Mouse (Mus musculus): ENCODE data around the gene Ctnnbip1. TPM values are rescaled to one million over a fixed set of nuclear protein-coding genes. Genes with fewer than 3 reads are reported as not detected.
A peak's percentile ranks its signal among the peaks of the same experiment; 100 is the strongest.

Ctnnbip1 gene
- polyA plus RNA-seq, 2 experiments from 2014 or later, result 0.35 to 0.39 TPM

- ATAC-seq, result peak; percentile 36
Observed at GRCm38 (mm10) chr4:149562905-149563347, 44.9 kb downstream of the Ctnnbip1 start.

GRCm38 (mm10) chr4:149563941-149564361 lies 45.9 kb downstream of the Ctnnbip1 start:
- no peak for ATAC-seq

GRCm38 (mm10) chr4:149564452-149565407 lies 46.7 kb downstream of the Ctnnbip1 start:
- no peak for ATAC-seq

GRCm38 (mm10) chr4:149567432-149568026 lies 49.5 kb downstream of the Ctnnbip1 start:
- ATAC-seq, result no peak

GRCm38 (mm10) chr4:149568622-149569021 lies 50.6 kb downstream of the Ctnnbip1 start:
- ATAC-seq, result no peak

GRCm38 (mm10) chr4:149569781-149570497 lies 51.9 kb downstream of the Ctnnbip1 start:
- no peak for ATAC-seq

- no peak for ATAC-seq
Observed at GRCm38 (mm10) chr4:149570498-149570863, 52.4 kb downstream of the Ctnnbip1 start.

GRCm38 (mm10) chr4:149571209-149571608 lies 53.2 kb downstream of the Ctnnbip1 start:
- no peak for ATAC-seq

GRCm38 (mm10) chr4:149571651-149572149 lies 53.7 kb downstream of the Ctnnbip1 start:
- no peak for ATAC-seq

- ATAC-seq, result no peak
Observed at GRCm38 (mm10) chr4:149572446-149572845, 54.4 kb downstream of the Ctnnbip1 start.

- no peak for ATAC-seq
Observed at GRCm38 (mm10) chr4:149572851-149573250, 54.8 kb downstream of the Ctnnbip1 start.

- no peak for ATAC-seq
Observed at GRCm38 (mm10) chr4:149574391-149574821, 56.4 kb downstream of the Ctnnbip1 start.

- ATAC-seq, result no peak
Observed at GRCm38 (mm10) chr4:149576061-149576460, 58.0 kb downstream of the Ctnnbip1 start.

- ATAC-seq, result no peak
Observed at GRCm38 (mm10) chr4:149576993-149577548, 59.0 kb downstream of the Ctnnbip1 start.

- ATAC-seq, result no peak
Observed at GRCm38 (mm10) chr4:149578085-149578681, 60.1 kb downstream of the Ctnnbip1 start.

GRCm38 (mm10) chr4:149578831-149579230 lies 60.8 kb downstream of the Ctnnbip1 start:
- no peak for ATAC-seq

GRCm38 (mm10) chr4:149585236-149585635 lies 67.2 kb downstream of the Ctnnbip1 start:
- ATAC-seq, result no peak

GRCm38 (mm10) chr4:149586044-149586782 lies 68.2 kb downstream of the Ctnnbip1 start, which contains the start of gene Clstn1:
Clstn1 (plus strand) TSS chr4:149586468.
- ATAC-seq, result peak; percentile 69

GRCm38 (mm10) chr4:149586783-149587595 lies 69.0 kb downstream of the Ctnnbip1 start:
- peak; percentile 28 for ATAC-seq

- no peak for ATAC-seq
Observed at GRCm38 (mm10) chr4:149587596-149588168, 69.6 kb downstream of the Ctnnbip1 start.
